Mouse (Mus musculus): ENCODE results near the gene Tns3. TPM values are rescaled to one million over a fixed set of nuclear protein-coding genes. Genes with fewer than 3 reads are reported as not detected.

The Tns3 gene
- total RNA-seq, 2 experiments from 2014 or later, result 22.3 to 23.2 TPM

- no peak for DNase-seq
Observed at GRCm38 (mm10) chr11:8439035-8439434, 225.3 kb downstream of the Tns3 start.

GRCm38 (mm10) chr11:8438269-8438668 is 226.1 kb downstream of the Tns3 start:
- no peak for DNase-seq

DNA sequence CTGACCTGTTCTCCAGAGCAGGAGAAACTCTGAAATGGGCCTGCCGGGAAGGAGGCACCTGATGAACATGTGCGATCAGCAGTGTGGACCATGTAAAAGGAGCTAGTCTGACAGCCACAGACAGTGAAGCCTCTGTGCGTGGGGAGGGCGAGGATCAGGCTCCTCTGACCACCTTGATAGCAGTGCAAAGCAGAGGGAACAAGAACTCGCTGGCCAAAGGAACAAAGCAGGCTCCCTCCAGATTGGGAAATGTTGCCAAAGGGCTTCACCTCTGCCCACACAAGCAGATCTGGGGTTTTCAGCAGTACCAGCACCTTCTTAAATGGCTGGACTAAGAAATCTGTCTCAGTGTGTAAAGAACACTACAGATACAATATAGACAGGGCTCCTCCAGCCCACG is 229.2 kb downstream of the Tns3 start:
- no peak for DNase-seq

DNA sequence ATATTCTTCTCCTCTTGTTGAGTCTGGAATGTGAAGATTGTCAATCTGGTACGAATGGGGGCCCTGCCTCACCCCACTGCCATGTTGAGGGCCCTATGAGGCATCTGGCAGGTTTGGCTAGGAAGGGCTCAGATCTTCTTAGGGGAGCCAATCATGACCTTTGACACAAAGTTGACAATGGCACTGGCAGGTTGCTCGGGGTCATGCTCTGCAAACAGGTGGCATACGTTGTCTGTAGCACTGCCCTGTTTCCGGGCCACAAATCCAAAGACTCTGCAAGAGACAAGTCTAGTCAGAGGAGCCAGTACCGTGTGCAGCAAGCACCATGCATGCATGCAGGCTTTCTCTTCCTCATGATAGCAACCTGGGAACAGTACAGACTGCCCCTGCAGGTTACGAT is 230.0 kb downstream of the Tns3 start:
- DNase-seq, result no peak

DNA sequence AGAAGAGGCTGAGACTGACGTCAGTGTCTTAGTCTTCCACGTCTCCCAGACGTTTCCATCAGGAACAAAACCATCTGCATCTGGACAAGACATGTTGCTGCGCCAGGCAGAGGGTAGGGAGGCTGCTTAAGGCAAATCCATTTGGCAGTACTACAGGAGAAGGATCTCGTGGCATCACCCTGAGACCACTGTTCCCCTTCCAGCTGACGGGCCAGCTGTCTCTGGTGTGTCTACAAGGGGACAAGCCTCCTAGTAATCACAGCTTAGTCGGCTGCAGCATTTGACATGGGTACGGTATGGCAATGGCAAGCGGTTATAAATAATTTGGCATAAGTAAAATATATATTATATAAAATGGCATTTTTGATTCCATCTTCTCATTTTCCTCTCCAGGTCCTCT is 230.9 kb downstream of the Tns3 start:
- DNase-seq, result no peak

DNA sequence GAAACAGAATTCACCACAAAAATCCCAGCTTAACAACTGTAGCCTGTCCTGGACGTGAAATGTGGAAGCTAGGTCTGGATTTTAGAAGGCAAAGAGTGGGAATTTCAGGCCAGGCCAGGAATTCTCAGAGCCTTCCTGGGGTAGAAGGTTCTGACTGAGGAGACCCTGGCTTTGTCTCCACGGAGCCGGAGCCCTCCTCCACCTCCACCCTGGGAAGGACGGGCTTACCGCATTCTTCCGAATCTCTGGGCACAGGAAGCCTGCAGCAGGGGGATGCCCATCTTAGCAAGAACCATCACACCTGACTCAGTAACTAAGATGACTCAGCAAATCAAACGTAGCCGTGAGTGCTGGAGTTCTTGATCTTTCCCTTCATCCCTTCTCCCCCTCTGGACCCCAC is 231.4 kb downstream of the Tns3 start:
- no peak for DNase-seq

- DNase-seq, result no peak
Observed at GRCm38 (mm10) chr11:8427660-8428059, 236.7 kb downstream of the Tns3 start.

GRCm38 (mm10) chr11:8425226-8425570 is 239.1 kb downstream of the Tns3 start:
- DNase-seq, result no peak

DNA sequence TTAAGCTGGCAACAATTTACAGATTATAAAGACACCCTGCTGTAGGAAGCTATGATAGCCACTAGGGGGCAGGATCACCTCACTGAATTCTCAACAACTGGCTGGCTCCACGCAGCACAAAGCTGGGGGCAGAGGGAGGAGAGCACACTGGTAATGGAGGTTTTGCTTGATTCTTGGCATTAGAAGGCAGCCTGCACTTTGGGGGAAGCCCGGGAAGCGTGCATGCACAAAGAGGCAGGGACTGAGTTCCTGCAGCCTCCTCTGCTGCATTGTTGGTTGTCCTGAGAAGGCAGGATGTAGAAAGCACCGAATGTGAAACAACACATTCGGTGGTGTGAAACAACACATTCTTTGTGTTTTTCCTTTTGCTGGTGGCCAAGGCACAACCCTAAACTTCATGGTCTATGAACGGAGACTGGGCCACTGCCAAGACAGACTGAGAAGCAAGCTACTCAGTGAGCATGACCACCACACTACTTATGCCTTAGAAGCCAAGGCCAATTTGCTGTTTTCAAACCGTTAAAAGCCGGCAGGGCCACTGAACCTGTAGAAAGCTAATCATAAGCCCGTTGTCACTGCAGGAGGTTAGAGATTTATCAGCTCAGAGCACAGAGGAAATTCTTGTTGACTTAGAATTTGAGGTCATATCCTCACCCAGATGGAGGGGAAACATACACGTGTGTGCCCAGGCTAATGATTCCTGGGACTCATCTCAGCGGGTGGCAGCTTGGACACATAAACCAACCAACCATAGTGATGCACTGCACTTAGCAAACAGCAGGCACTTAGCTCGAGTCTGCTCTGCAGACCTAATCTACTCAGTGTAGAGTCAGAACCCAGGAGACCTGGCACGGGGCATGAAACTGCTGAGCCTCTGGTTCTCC is 239.8 kb downstream of the Tns3 start:
- peak; percentile 72 to 89 for DNase-seq

DNA sequence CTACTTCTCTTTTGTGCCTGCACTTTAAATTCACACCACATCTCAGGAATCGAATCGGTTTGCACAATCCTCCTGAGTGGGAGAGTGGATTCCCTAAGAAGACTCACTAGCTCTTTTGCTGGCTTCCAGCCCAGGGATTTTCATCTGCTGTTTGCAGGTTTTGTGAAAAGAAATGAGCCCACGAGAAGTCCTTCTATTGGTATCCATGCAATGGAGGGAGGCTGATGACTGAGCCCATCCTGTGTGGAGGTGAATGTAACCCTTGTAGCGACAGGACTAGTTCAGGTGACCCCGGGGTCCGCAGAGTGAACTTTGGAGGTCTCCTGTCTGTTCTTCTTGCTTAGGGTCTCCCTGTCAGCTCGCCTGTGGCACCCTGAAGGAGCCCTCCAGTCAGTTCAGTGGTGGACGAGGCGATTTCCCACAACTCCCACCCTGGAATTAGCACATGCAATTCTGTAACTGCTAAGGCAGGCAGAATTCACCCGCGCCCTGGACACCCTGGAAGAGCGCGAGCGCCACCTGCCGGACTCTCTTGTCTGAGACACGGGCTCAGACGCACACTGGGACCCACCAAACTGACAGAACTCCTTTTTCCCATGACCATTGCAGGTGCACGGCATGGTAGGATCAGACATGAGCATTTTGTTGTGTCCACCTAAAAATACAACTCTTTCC is 259.0 kb downstream of the Tns3 start:
- peak; percentile 39 to 81 for DNase-seq

DNA sequence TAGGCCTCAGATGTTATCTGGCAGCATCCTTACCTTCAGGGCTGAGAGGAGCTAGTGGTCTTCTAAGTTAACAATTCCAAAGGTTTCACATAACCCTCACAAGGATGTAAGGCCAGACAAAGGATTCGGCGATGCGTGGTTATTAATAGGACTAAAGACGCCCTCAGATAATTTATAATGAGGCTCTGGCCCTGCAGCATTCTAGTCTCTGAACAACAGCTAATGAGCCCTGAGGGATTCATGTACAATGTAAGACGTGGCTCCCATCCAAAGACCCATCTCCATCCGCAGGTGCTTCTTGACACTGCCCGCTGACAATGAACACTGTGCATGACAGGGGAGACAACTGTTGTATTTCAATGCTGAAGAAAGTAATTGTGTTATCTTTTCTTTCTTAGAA is 263.0 kb downstream of the Tns3 start:
- DNase-seq, result no peak

DNA sequence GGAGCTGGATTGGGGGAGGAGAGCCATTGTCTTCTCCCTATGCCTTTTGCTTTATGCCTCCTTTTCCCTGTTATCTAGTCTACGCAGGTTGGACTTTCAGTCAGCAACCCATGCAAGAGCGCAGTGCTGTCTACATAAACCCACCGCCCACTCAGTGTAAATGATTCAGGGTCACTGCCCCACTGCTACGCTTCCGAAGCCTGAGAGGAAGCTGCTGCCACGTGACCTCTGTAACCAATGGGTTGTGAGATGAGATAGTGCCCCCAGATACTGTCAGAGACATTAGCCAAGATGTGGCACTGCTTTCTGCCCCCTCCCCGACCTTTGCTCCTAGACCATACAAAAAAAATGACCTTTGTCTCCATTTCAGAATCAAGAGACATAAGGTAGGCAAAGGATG is 268.0 kb downstream of the Tns3 start:
- DNase-seq, result no peak

- no peak for DNase-seq
Observed at GRCm38 (mm10) chr11:8391564-8391963, 272.8 kb downstream of the Tns3 start.

GRCm38 (mm10) chr11:8385891-8386405 is 278.4 kb downstream of the Tns3 start:
- peak; percentile 28 to 59 for DNase-seq

Measured in heart, adult 18-20 months (tissue).